Mouse (Mus musculus) heart, embryonic 16.5 days (tissue): ENCODE data around the gene Stk38l. TPM values are rescaled to one million over a fixed set of nuclear protein-coding genes. Genes with fewer than 3 reads are reported as not detected.
"Not testable (repeated sequence)": the region's sequence is repeated elsewhere in the genome, so short reads cannot be mapped to it uniquely, and the experiment has no call there.

ENCODE experiments used
- ATAC-seq: fragments of 200-750 bp; cut with Nextera tagmentation; replicated peaks from 2 replicates; pipeline ENCODE4 v1.8.0; 2017; ENCODE audit warnings: moderate number of reproducible peaks; ENCODE audit not compliant: insufficient read depth, low FRiP score; ENCODE audit errors: extremely low read depth
- H3K27ac ChIP-seq: fragments of 300-500 bp; sonication (generic); 2 replicates; pipeline ENCODE4 v1.5.1; 2014; ENCODE audit warnings: mild to moderate bottlenecking, low read length, control low read depth, moderate library complexity
- H3K27me3 ChIP-seq: fragments of 300-500 bp; sonication (generic); 2 replicates; pipeline ENCODE4 v1.6.1; 2014; ENCODE audit warnings: low read length, mixed read lengths; ENCODE audit not compliant: control insufficient read depth, insufficient read depth
- H3K36me3 ChIP-seq: fragments of 300-500 bp; sonication (generic); 2 replicates; pipeline ENCODE4 v1.6.1; 2014; ENCODE audit not compliant: control insufficient read depth, insufficient read depth
- H3K4me1 ChIP-seq: fragments of 300-500 bp; sonication (generic); 2 replicates; pipeline ENCODE4 v1.6.1; 2014; ENCODE audit warnings: low read length, mixed read lengths; ENCODE audit not compliant: control insufficient read depth, insufficient read depth
- H3K4me2 ChIP-seq: fragments of 300-500 bp; sonication (generic); 2 replicates; pipeline ENCODE4 v1.6.1; 2014; ENCODE audit warnings: low read depth, mild to moderate bottlenecking, control low read depth, low read length
- H3K4me3 ChIP-seq: fragments of 300-500 bp; sonication (generic); 2 replicates; pipeline ENCODE4 v1.5.1; 2014; ENCODE audit warnings: mild to moderate bottlenecking, control low read depth, low read length
- H3K9ac ChIP-seq: fragments of 300-500 bp; sonication (generic); 2 replicates; pipeline ENCODE4 v1.6.1; 2014; ENCODE audit warnings: low read length, control low read depth
- H3K9me3 ChIP-seq: fragments of 300-500 bp; sonication (generic); replicated peaks from 2 replicates; pipeline ENCODE4 v1.6.1; 2016; ENCODE audit warnings: low read length; ENCODE audit not compliant: control insufficient read depth
- WGBS: fragments of 180-500 bp; shearing (Covaris S2); extraction: QIAGEN DNeasy Blood & Tissue Kit; methylation state at CpG from one replicate; pipeline ENCODE4 v1.1.7; 2014; 5-methylcytosine and 5-hydroxymethylcytosine counted together
- polyA plus RNA-seq: library from polyadenylated mRNA; unstranded; fragments of >200 nt; fragmentation: Nextera tagmentation; extraction: Ambion mirVana; gene quantifications from 2 replicates; pipeline ENCODE4 v1.2.1, GENCODE M21; 2015

Stk38l gene
- polyA plus RNA-seq, 1 experiment from 2014 or later = 28.9 TPM

- Histone ChIP-seq H3K36me3 (peaks cover 53% of the 10 kb centered on the region), H3K27ac (no peak overlapping the region), H3K4me2 (no peak overlapping the region), H3K9me3 (no peaks in the 10 kb centered on the region), H3K27me3 (no peaks in the 10 kb centered on the region), H3K4me3 (no peak overlapping the region), H3K4me1 (no peaks in the 10 kb centered on the region), H3K9ac (no peak overlapping the region)
- no peak for ATAC-seq
- WGBS = 82% methylated on average over 5 of the region's 5 CpGs
Measured at GRCm38 (mm10) chr6:146770808-146771207, 46.0 kb downstream of the Stk38l start.

GRCm38 (mm10) chr6:146775864-146776263 is 51.1 kb downstream of the Stk38l start:
- not testable (repeated sequence) for H3K4me3 ChIP-seq, H3K27ac ChIP-seq, H3K9ac ChIP-seq, ATAC-seq, H3K9me3 ChIP-seq, H3K27me3 ChIP-seq, H3K4me2 ChIP-seq
- WGBS = 66% methylated on average over 8 of the region's 8 CpGs
- Histone ChIP-seq H3K36me3 (peaks cover 27% of the 10 kb centered on the region), H3K4me1 (peaks cover 14% of the 10 kb centered on the region)

- 0 out of 2 replicates have a peak overlapping the region, but pooled peaks have one; percentile 16 for H3K27ac ChIP-seq
- H3K9ac ChIP-seq = no peak overlapping the region; the same call in 1 of the 2 replicates
- no peak overlapping the region for H3K4me3 ChIP-seq
- H3K27me3 ChIP-seq = no peaks in the 10 kb centered on the region
- 15% methylated on average over 2 of the region's 2 CpGs for WGBS
- no peaks in the 10 kb centered on the region for H3K9me3 ChIP-seq
- H3K4me2 ChIP-seq = no peak overlapping the region
- peak; percentile 76 for ATAC-seq
- H3K4me1 ChIP-seq = peaks cover 14% of the 10 kb centered on the region
- H3K36me3 ChIP-seq = peaks cover 23% of the 10 kb centered on the region
Measured at GRCm38 (mm10) chr6:146776610-146777389, 52.0 kb downstream of the Stk38l start.

- Histone ChIP-seq H3K9ac (no peak overlapping the region), H3K27me3 (no peaks in the 10 kb centered on the region), H3K9me3 (no peaks in the 10 kb centered on the region), H3K4me3 (no peak overlapping the region), H3K4me2 (no peak overlapping the region), H3K27ac (no peak overlapping the region; the same call in 1 of the 2 replicates), H3K36me3 (peaks cover 19% of the 10 kb centered on the region), H3K4me1 (peaks cover 14% of the 10 kb centered on the region)
- 48% methylated on average over 3 of the region's 3 CpGs for WGBS
- no peak for ATAC-seq
Measured at GRCm38 (mm10) chr6:146778055-146778454, 53.3 kb downstream of the Stk38l start.

- H3K4me3 ChIP-seq = no peak overlapping the region
- WGBS = 88% methylated on average over 3 of the region's 3 CpGs
Measured at GRCm38 (mm10) chr6:146781566-146781965, 56.8 kb downstream of the Stk38l start.

GRCm38 (mm10) chr6:146793527-146793926 is 68.7 kb downstream of the Stk38l start:
- Histone ChIP-seq H3K4me1 (0 out of 2 replicates have a peak, but pooled peaks cover 2% of the 10 kb centered on the region), H3K9me3 (no peaks in the 10 kb centered on the region), H3K27ac (no peak overlapping the region), H3K4me3 (no peak overlapping the region), H3K36me3 (no peaks in the 10 kb centered on the region), H3K9ac (no peak overlapping the region), H3K4me2 (no peak overlapping the region), H3K27me3 (no peaks in the 10 kb centered on the region)
- no peak for ATAC-seq
- 53% methylated on average over 3 of the region's 3 CpGs for WGBS

More at GRCm38 (mm10) chr6:146781566-146781965, 56.8 kb downstream of the Stk38l start:
- Histone ChIP-seq H3K27ac (no peak overlapping the region), H3K27me3 (no peaks in the 10 kb centered on the region), H3K4me1 (peaks cover 10% of the 10 kb centered on the region), H3K36me3 (peaks cover 9% of the 10 kb centered on the region; the same call in 1 of the 2 replicates), H3K4me2 (no peak overlapping the region), H3K9me3 (0 out of 2 replicates have a peak, but pooled peaks cover 4% of the 10 kb centered on the region), H3K9ac (no peak overlapping the region)
- no peak for ATAC-seq

GRCm38 (mm10) chr6:146795166-146795923 is 70.5 kb downstream of the Stk38l start:
- Histone ChIP-seq H3K27ac (no peak overlapping the region), H3K4me3 (peak overlapping the region; percentile 68), H3K4me2 (peak overlapping the region; percentile 96), H3K36me3 (no peaks in the 10 kb centered on the region), H3K9ac (peak overlapping the region; percentile 80), H3K4me1 (0 out of 2 replicates have a peak, but pooled peaks cover 2% of the 10 kb centered on the region), H3K9me3 (no peaks in the 10 kb centered on the region), H3K27me3 (no peaks in the 10 kb centered on the region)
- peak; percentile 24 for ATAC-seq
- 7% methylated on average over 22 of the region's 22 CpGs for whole genome bisulfite sequencing

DNA sequence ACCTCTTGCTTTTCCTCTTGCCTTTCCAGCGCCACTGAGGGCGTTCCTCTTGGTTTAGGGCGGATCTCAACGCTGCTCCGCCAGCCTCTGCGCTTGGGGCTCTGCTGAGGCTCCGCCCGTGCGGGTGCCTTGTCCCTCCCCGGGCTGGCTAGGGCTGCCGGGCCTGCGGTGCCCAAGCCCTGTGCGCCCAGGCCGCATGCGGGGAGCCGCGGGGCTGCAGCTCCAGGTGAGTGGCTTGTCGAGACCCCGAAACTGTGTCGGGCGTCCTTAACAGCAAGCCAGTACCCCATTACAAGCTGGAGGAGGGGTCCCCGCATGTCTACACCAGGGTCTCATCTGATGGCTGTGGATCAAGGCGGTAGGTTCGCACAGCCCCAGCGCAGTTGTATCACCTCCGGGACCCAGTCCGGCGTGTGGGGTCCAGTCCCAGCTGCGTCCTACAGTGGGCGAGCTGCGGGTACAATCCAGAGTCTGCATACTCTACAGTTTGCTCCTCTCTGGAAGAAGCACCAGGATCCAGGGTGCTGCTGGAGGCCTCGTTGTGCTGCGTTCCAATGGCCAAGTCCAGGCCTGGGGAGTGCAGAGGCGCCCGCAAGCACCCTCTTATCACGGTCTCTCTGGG is 71.2 kb downstream of the Stk38l start, which contains the start of gene Arntl2:
Arntl2 (plus strand) TSS at position 132 of the 622 bp plus-strand sequence.
- H3K4me1 ChIP-seq = 0 out of 2 replicates have a peak, but pooled peaks cover 2% of the 10 kb centered on the region
- H3K36me3 ChIP-seq = no peaks in the 10 kb centered on the region
- no peaks in the 10 kb centered on the region for H3K27me3 ChIP-seq
- peak within 1 kb of the TSS; percentile 96 for H3K4me2 ChIP-seq
- no peaks in the 10 kb centered on the region for H3K9me3 ChIP-seq
- H3K27ac ChIP-seq = no peak within 1 kb of the TSS
- WGBS = under 1% methylated on average over 36 of the region's 36 CpGs
- peak within 1 kb of the TSS; percentile 80 for H3K9ac ChIP-seq
- peak within 1 kb of the TSS; percentile 68 for H3K4me3 ChIP-seq
- ATAC-seq = peak; percentile 98
